In genomic region chr17:13661023-13661422, GRCm38 (mm10) we compare ENCODE assay signal across 19 mouse cellular contexts.
DNase-seq lines count a peak whose midpoint lies in the region; ATAC-seq and TF ChIP-seq lines count a peak whose summit lies in the region.
"Had no signal": no experiment of that assay in that cellular context is flagged by ENCODE, and none has a peak within 500 bp of the region (broad histone marks: within the 10 kb centered on the region; RNA-seq: fewer than 3 reads in every experiment).

No protein-coding gene starts in this region.

- H3K9ac ChIP-seq in heart, embryonic 12.5 days: no peak overlapping the region
- no peak overlapping the region for H3K9ac ChIP-seq in liver, adult 2 months (ENCODE audit: low read depth, low read length)
- H3K9ac ChIP-seq in intestine, embryonic 16.5 days (ENCODE audit: low read depth, low read length): no peak overlapping the region
- H3K9ac ChIP-seq: embryonic facial prominence, embryonic 13.5 days; hindbrain, embryonic 15.5 days had no signal

- no peak overlapping the region for H3K4me2 ChIP-seq in heart, embryonic 12.5 days
- no peak overlapping the region for H3K4me2 ChIP-seq in intestine, embryonic 16.5 days (ENCODE audit: low read depth, low read length)
- H3K4me2 ChIP-seq: embryonic facial prominence, embryonic 13.5 days; hindbrain, embryonic 15.5 days had no signal

- H3K4me3 ChIP-seq in heart, embryonic 10.5 days: no peak overlapping the region
- H3K4me3 ChIP-seq in heart, embryonic 12.5 days: no peak overlapping the region
- H3K4me3 ChIP-seq in liver, adult 2 months (ENCODE audit: insufficient read depth, low read depth, low read length): no peak overlapping the region
- no peak overlapping the region for H3K4me3 ChIP-seq in intestine, embryonic 16.5 days (ENCODE audit: low read length)
- H3K4me3 ChIP-seq: embryonic facial prominence, embryonic 13.5 days; gastrocnemius, adult 2 months; hindbrain, embryonic 15.5 days had no signal

- H3K4me1 ChIP-seq in heart, embryonic 10.5 days: peaks cover 59% of the 10 kb centered on the region
- peaks cover 52% of the 10 kb centered on the region for H3K4me1 ChIP-seq in heart, embryonic 12.5 days (replicated peaks)
- peaks cover 17% of the 10 kb centered on the region for H3K4me1 ChIP-seq in liver, adult 2 months (ENCODE audit: control insufficient read depth, insufficient read depth, low read length)
- H3K4me1 ChIP-seq in intestine, embryonic 16.5 days (ENCODE audit: control insufficient read depth, insufficient read depth, low read length): peaks cover 14% of the 10 kb centered on the region; the same call in 1 of the 2 replicates

- no peak for ATAC-seq in heart, embryonic 12.5 days (ENCODE audit: insufficient number of reproducible peaks, low FRiP score)
- ATAC-seq in intestine, embryonic 16.5 days: peak; percentile 34
- ATAC-seq in megakaryocyte-erythroid progenitor cell, adult 5-6 weeks (replicated peaks; ENCODE audit: low FRiP score, low TSS enrichment, poor library complexity, severe bottlenecking): peak; percentile 28
- ATAC-seq: forebrain, embryonic 14.5 days had no signal

- no peak for TF ChIP-seq POLR2A in liver, adult 2 months (IDR thresholded peaks at IDR 0.05; ENCODE audit: extremely low read depth, insufficient read depth, low read length)

- peak overlapping the region; percentile 54 for H3K27ac ChIP-seq in heart, embryonic 10.5 days
- H3K27ac ChIP-seq in heart, embryonic 12.5 days (ENCODE audit: poor library complexity, severe bottlenecking): no peak overlapping the region
- H3K27ac ChIP-seq in liver, adult 2 months (replicated peaks; ENCODE audit: insufficient read depth, low read depth, low read length): no peak overlapping the region
- H3K27ac ChIP-seq in intestine, embryonic 16.5 days (ENCODE audit: low read length): no peak overlapping the region
- H3K27ac ChIP-seq: embryonic facial prominence, embryonic 13.5 days; hindbrain, embryonic 15.5 days had no signal

- no peak for TF ChIP-seq CTCF in liver, adult 2 months (IDR thresholded peaks at IDR 0.05; ENCODE audit: low read depth, low read length)

- no peaks in the 10 kb centered on the region for H3K27me3 ChIP-seq in heart, embryonic 10.5 days (ENCODE audit: insufficient read depth, poor library complexity, severe bottlenecking)
- H3K27me3 ChIP-seq in heart, embryonic 12.5 days (replicated peaks): no peaks in the 10 kb centered on the region
- no peaks in the 10 kb centered on the region for H3K27me3 ChIP-seq in liver, adult 2 months (ENCODE audit: control insufficient read depth, insufficient read depth, low read length)
- H3K27me3 ChIP-seq in intestine, embryonic 16.5 days (replicated peaks; ENCODE audit: control insufficient read depth, insufficient read depth, low read length): no peaks in the 10 kb centered on the region
- H3K27me3 ChIP-seq: embryonic facial prominence, embryonic 13.5 days; hindbrain, embryonic 15.5 days had no signal

- no peak for DNase-seq in heart, embryonic 10.5 days (ENCODE audit: low spot score)
- peak; percentile 96 for DNase-seq in liver, adult 2 months (ENCODE audit: extremely low read depth, low read depth, low spot score)
- no peak for DNase-seq in liver
- DNase-seq in gastrocnemius, postnatal 36 days: no peak
- no peak for DNase-seq in thymus, postnatal 0 days (ENCODE audit: low spot score)
- DNase-seq: adrenal gland, postnatal 10 days; cerebellum, adult 11 months; cerebellum, adult 9-10 months; cerebellum, postnatal 25 days; gastrocnemius, adult 2 months; gastrocnemius, postnatal 25 days; heart, adult 11 months; heart, postnatal 36 days had no signal

- no peaks in the 10 kb centered on the region for H3K79me2 ChIP-seq in liver, adult 2 months (ENCODE audit: control insufficient read depth, insufficient read depth, low read length)

- H3K36me3 ChIP-seq in heart, embryonic 10.5 days: no peaks in the 10 kb centered on the region
- no peaks in the 10 kb centered on the region for H3K36me3 ChIP-seq in heart, embryonic 12.5 days
- H3K36me3 ChIP-seq in liver, adult 2 months (ENCODE audit: control insufficient read depth, insufficient read depth, low read length): no peaks in the 10 kb centered on the region
- H3K36me3 ChIP-seq in intestine, embryonic 16.5 days (ENCODE audit: control insufficient read depth, insufficient read depth, low read length): no peaks in the 10 kb centered on the region
- H3K36me3 ChIP-seq: embryonic facial prominence, embryonic 13.5 days; hindbrain, embryonic 15.5 days had no signal

- intact Hi-C loops in gastrocnemius, postnatal 36 days (cut with DNase I): no loop called here

- 50% methylated on average over 8 of the region's 8 CpGs for WGBS in heart, embryonic 10.5 days
- 46% methylated on average over 8 of the region's 8 CpGs for WGBS in heart, embryonic 12.5 days
- WGBS in liver, adult 2 months: 22% methylated on average over 8 of the region's 8 CpGs
- 59% methylated on average over 8 of the region's 8 CpGs for WGBS in intestine, embryonic 16.5 days

- no peaks in the 10 kb centered on the region for H3K9me3 ChIP-seq in heart, embryonic 10.5 days
- no peaks in the 10 kb centered on the region for H3K9me3 ChIP-seq in heart, embryonic 12.5 days (replicated peaks)
- H3K9me3 ChIP-seq in intestine, embryonic 16.5 days (ENCODE audit: control insufficient read depth, low read length): no peaks in the 10 kb centered on the region
- H3K9me3 ChIP-seq: embryonic facial prominence, embryonic 13.5 days; hindbrain, embryonic 15.5 days had no signal
